Mouse (Mus musculus) forebrain, embryonic 16.5 days (tissue): ENCODE measurements around the gene Gys1. TPM values are rescaled to one million over a fixed set of nuclear protein-coding genes. Genes with fewer than 3 reads are reported as not detected.
"Not testable (repeated sequence)": the region's sequence is repeated elsewhere in the genome, so short reads cannot be mapped to it uniquely, and the experiment has no call there.

Experiments used
- ATAC-seq: fragments of 200-750 bp; cut with Nextera tagmentation; 2 replicates; pipeline ENCODE4 v1.8.0; 2017; ENCODE audit warnings: mild to moderate bottlenecking, moderate library complexity
- H3K27ac ChIP-seq: fragments of 300-500 bp; sonication (generic); 2 replicates; pipeline ENCODE4 v1.5.1; 2014; ENCODE audit warnings: low read length, control low read depth
- H3K27me3 ChIP-seq: fragments of 300-500 bp; sonication (generic); replicated peaks from 2 replicates; pipeline ENCODE4 v1.6.1; 2014; ENCODE audit warnings: low read length; ENCODE audit not compliant: control insufficient read depth, insufficient read depth
- H3K36me3 ChIP-seq: fragments of 300-500 bp; sonication (generic); 2 replicates; pipeline ENCODE4 v1.6.1; 2014; ENCODE audit not compliant: control insufficient read depth, insufficient read depth
- H3K4me1 ChIP-seq: fragments of 300-500 bp; sonication (generic); replicated peaks from 2 replicates; pipeline ENCODE4 v1.6.1; 2014; ENCODE audit warnings: low read length; ENCODE audit not compliant: control insufficient read depth, insufficient read depth
- H3K4me2 ChIP-seq: fragments of 300-500 bp; sonication (generic); 2 replicates; pipeline ENCODE4 v1.6.1; 2014; ENCODE audit warnings: mild to moderate bottlenecking, low read length, control low read depth
- H3K4me3 ChIP-seq: fragments of 300-500 bp; sonication (generic); replicated peaks from 2 replicates; pipeline ENCODE4 v1.5.1; 2014; ENCODE audit warnings: mild to moderate bottlenecking, low read length, control low read depth
- H3K9ac ChIP-seq: fragments of 300-500 bp; sonication (generic); replicated peaks from 2 replicates; pipeline ENCODE4 v1.6.1; 2014; ENCODE audit warnings: low read depth, low read length, control low read depth
- H3K9me3 ChIP-seq: fragments of 300-500 bp; sonication (generic); 2 replicates; pipeline ENCODE4 v1.6.1; 2016; ENCODE audit warnings: low read length; ENCODE audit not compliant: control insufficient read depth
- WGBS: fragments of 180-500 bp; shearing (Covaris S2); extraction: QIAGEN DNeasy Blood & Tissue Kit; methylation state at CpG from one replicate; pipeline ENCODE4 v1.1.7; 2014; 5-methylcytosine and 5-hydroxymethylcytosine counted together
- polyA plus RNA-seq: library from polyadenylated mRNA; unstranded; fragments of >200 nt; fragmentation: Nextera tagmentation; extraction: Ambion mirVana; gene quantifications from 2 replicates; pipeline ENCODE4 v1.2.1, GENCODE M21; 2015

Gys1 gene
- polyA plus RNA-seq, 1 experiment from 2014 or later, result 19.9 TPM

- not testable (repeated sequence) for H3K9ac ChIP-seq, H3K9me3 ChIP-seq, H3K27ac ChIP-seq, H3K27me3 ChIP-seq, H3K4me2 ChIP-seq, H3K4me3 ChIP-seq, H3K36me3 ChIP-seq, ATAC-seq
- peaks cover 13% of the 10 kb centered on the region for H3K4me1 ChIP-seq
- 97% methylated on average over 5 of the region's 5 CpGs for WGBS
Measured at GRCm38 (mm10) chr7:45484985-45485384, 50.3 kb downstream of the Gys1 start.

- no peak overlapping the region for H3K27ac ChIP-seq
Measured at GRCm38 (mm10) chr7:45486158-45486557, 51.5 kb downstream of the Gys1 start.

GRCm38 (mm10) chr7:45486761-45487415 is 52.2 kb downstream of the Gys1 start, which contains the start of gene Gm45808:
Gm45808 (minus strand) TSS chr7:45486811.
- Histone ChIP-seq H3K4me2 (no peak within 1 kb of the TSS), H3K27ac (no peak within 1 kb of the TSS), H3K36me3 (no peaks in the 10 kb centered on the region), H3K4me3 (no peak within 1 kb of the TSS), H3K4me1 (peaks cover 13% of the 10 kb centered on the region), H3K27me3 (no peaks in the 10 kb centered on the region), H3K9me3 (no peaks in the 10 kb centered on the region), H3K9ac (no peak within 1 kb of the TSS)
- 74% methylated on average over 12 of the region's 12 CpGs for WGBS
- ATAC-seq, result no peak

More at GRCm38 (mm10) chr7:45486158-45486557, 51.5 kb downstream of the Gys1 start:
- Histone ChIP-seq H3K9ac (no peak overlapping the region), H3K27me3 (no peaks in the 10 kb centered on the region), H3K36me3 (no peaks in the 10 kb centered on the region), H3K4me1 (peaks cover 13% of the 10 kb centered on the region), H3K4me2 (no peak overlapping the region), H3K4me3 (no peak overlapping the region), H3K9me3 (no peaks in the 10 kb centered on the region)
- 79% methylated on average over 7 of the region's 7 CpGs for WGBS
- ATAC-seq, result no peak

- WGBS, result 15% methylated on average over 11 of the region's 11 CpGs
- ATAC-seq, result peak; percentile 58
Measured at GRCm38 (mm10) chr7:45487861-45488292, 53.2 kb downstream of the Gys1 start.

GRCm38 (mm10) chr7:45488293-45489204 is 53.9 kb downstream of the Gys1 start, which contains the start of gene Dhdh:
Dhdh (minus strand) TSS chr7:45488805.
- peak within 1 kb of the TSS; percentile 67 for H3K9ac ChIP-seq
- peak; percentile 59 for ATAC-seq
- peaks cover 13% of the 10 kb centered on the region for H3K4me1 ChIP-seq
- peak within 1 kb of the TSS; percentile 48 for H3K4me3 ChIP-seq
- WGBS, result 8% methylated on average over 38 of the region's 38 CpGs
- H3K36me3 ChIP-seq, result peaks cover 3% of the 10 kb centered on the region
- H3K27ac ChIP-seq, result peak within 1 kb of the TSS; percentile 67
- H3K4me2 ChIP-seq, result peak within 1 kb of the TSS; percentile 66
- H3K27me3 ChIP-seq, result no peaks in the 10 kb centered on the region
- H3K9me3 ChIP-seq, result no peaks in the 10 kb centered on the region

More at GRCm38 (mm10) chr7:45487861-45488292, 53.2 kb downstream of the Gys1 start:
- Histone ChIP-seq H3K4me3 (peak overlapping the region; percentile 48), H3K4me1 (peaks cover 13% of the 10 kb centered on the region), H3K9me3 (no peaks in the 10 kb centered on the region), H3K27me3 (no peaks in the 10 kb centered on the region), H3K9ac (peak overlapping the region; percentile 67), H3K4me2 (peak overlapping the region; percentile 66), H3K36me3 (no peaks in the 10 kb centered on the region), H3K27ac (peak overlapping the region; percentile 67)

GRCm38 (mm10) chr7:45489578-45489977 is 54.9 kb downstream of the Gys1 start:
- ATAC-seq, result no peak
- H3K4me3 ChIP-seq, result no peak overlapping the region
- H3K27ac ChIP-seq, result no peak overlapping the region
- no peaks in the 10 kb centered on the region for H3K9me3 ChIP-seq
- H3K4me2 ChIP-seq, result no peak overlapping the region
- no peak overlapping the region for H3K9ac ChIP-seq
- H3K36me3 ChIP-seq, result peaks cover 8% of the 10 kb centered on the region
- WGBS, result 82% methylated on average over 7 of the region's 7 CpGs
- peaks cover 13% of the 10 kb centered on the region for H3K4me1 ChIP-seq
- H3K27me3 ChIP-seq, result no peaks in the 10 kb centered on the region

GRCm38 (mm10) chr7:45490822-45491221 is 56.2 kb downstream of the Gys1 start:
- ATAC-seq, result no peak
- Histone ChIP-seq H3K27me3 (no peaks in the 10 kb centered on the region), H3K9me3 (no peaks in the 10 kb centered on the region), H3K27ac (no peak overlapping the region), H3K4me1 (peaks cover 13% of the 10 kb centered on the region), H3K4me2 (no peak overlapping the region), H3K36me3 (peaks cover 10% of the 10 kb centered on the region), H3K4me3 (no peak overlapping the region), H3K9ac (no peak overlapping the region)
- 44% methylated on average over 9 of the region's 9 CpGs for WGBS

GRCm38 (mm10) chr7:45491264-45491663 is 56.6 kb downstream of the Gys1 start:
- H3K27me3 ChIP-seq, result no peaks in the 10 kb centered on the region
- H3K4me1 ChIP-seq, result peaks cover 13% of the 10 kb centered on the region
- WGBS, result 23% methylated on average over 3 of the region's 3 CpGs
- no peak overlapping the region for H3K9ac ChIP-seq
- H3K4me3 ChIP-seq, result no peak overlapping the region
- H3K4me2 ChIP-seq, result no peak overlapping the region
- H3K36me3 ChIP-seq, result peaks cover 10% of the 10 kb centered on the region
- ATAC-seq, result no peak
- H3K9me3 ChIP-seq, result no peaks in the 10 kb centered on the region
- no peak overlapping the region for H3K27ac ChIP-seq

- WGBS, result 95% methylated on average over 8 of the region's 8 CpGs
- no peak overlapping the region for H3K9ac ChIP-seq
Measured at GRCm38 (mm10) chr7:45492225-45492844, 57.7 kb downstream of the Gys1 start.

More at GRCm38 (mm10) chr7:45492225-45492844, 57.7 kb downstream of the Gys1 start:
- Histone ChIP-seq H3K4me3 (no peak overlapping the region), H3K9me3 (no peaks in the 10 kb centered on the region), H3K27me3 (no peaks in the 10 kb centered on the region), H3K27ac (no peak overlapping the region), H3K36me3 (peaks cover 13% of the 10 kb centered on the region), H3K4me1 (peaks cover 13% of the 10 kb centered on the region), H3K4me2 (no peak overlapping the region)
- ATAC-seq, result no peak
